Mouse (Mus musculus) stomach, embryonic 16.5 days (tissue): ENCODE results near the gene Cmtm7. TPM values are rescaled to one million over a fixed set of nuclear protein-coding genes. Genes with fewer than 3 reads are reported as not detected.

Experiments
- ATAC-seq: fragments of 200-750 bp; cut with Nextera tagmentation; 2 replicates; pipeline ENCODE4 v1.8.0; 2017; ENCODE audit warnings: moderate number of reproducible peaks, moderate TSS enrichment; ENCODE audit not compliant: insufficient read depth, low FRiP score
- H3K27ac ChIP-seq: fragments of 300-500 bp; sonication (generic); 2 replicates; pipeline ENCODE4 v1.5.1; 2014; ENCODE audit warnings: low read length
- H3K27me3 ChIP-seq: fragments of 300-500 bp; sonication (generic); 2 replicates; pipeline ENCODE4 v1.6.1; 2014; ENCODE audit warnings: low read length, control low read depth, mixed read lengths; ENCODE audit not compliant: control insufficient read depth, insufficient read depth
- H3K36me3 ChIP-seq: fragments of 300-500 bp; sonication (generic); 2 replicates; pipeline ENCODE4 v1.6.1; 2014; ENCODE audit warnings: low read length; ENCODE audit not compliant: control insufficient read depth, insufficient read depth
- H3K4me1 ChIP-seq: fragments of 300-500 bp; sonication (generic); 2 replicates; pipeline ENCODE4 v1.6.1; 2014; ENCODE audit warnings: low read length, control low read depth, mixed read lengths; ENCODE audit not compliant: control insufficient read depth, insufficient read depth
- H3K4me2 ChIP-seq: fragments of 300-500 bp; sonication (generic); 2 replicates; pipeline ENCODE4 v1.6.1; 2014; ENCODE audit warnings: low read depth, low read length, mixed read lengths
- H3K4me3 ChIP-seq: fragments of 300-500 bp; sonication (generic); replicated peaks from 2 replicates; pipeline ENCODE4 v1.5.1; 2014; ENCODE audit warnings: mild to moderate bottlenecking, low read length
- H3K9ac ChIP-seq: fragments of 300-500 bp; sonication (generic); 2 replicates; pipeline ENCODE4 v1.6.1; 2014; ENCODE audit warnings: low read length
- H3K9me3 ChIP-seq: fragments of 300-500 bp; sonication (generic); replicated peaks from 2 replicates; pipeline ENCODE4 v1.6.1; 2016; ENCODE audit warnings: low read length, control low read depth; ENCODE audit not compliant: control insufficient read depth
- WGBS: fragments of 180-500 bp; shearing (Covaris S2); extraction: QIAGEN DNeasy Blood & Tissue Kit; methylation state at CpG from one replicate; pipeline ENCODE4 v1.1.7; 2014; 5-methylcytosine and 5-hydroxymethylcytosine counted together
- polyA plus RNA-seq: library from polyadenylated mRNA; unstranded; fragments of >200 nt; fragmentation: Nextera tagmentation; extraction: Ambion mirVana; gene quantifications from 2 replicates; pipeline ENCODE4 v1.2.1, GENCODE M21; 2015

Gene Cmtm7
- polyA plus RNA-seq, result 87.2 and 95.6 TPM in 2 replicates

GRCm38 (mm10) chr9:114781526-114782212 is at the start of gene Cmtm7:
Gene Cmtm7 (minus strand): TSS chr9:114781856.
- Histone ChIP-seq H3K27ac (peak within 1 kb of the TSS; percentile 90), H3K4me2 (peak within 1 kb of the TSS; percentile 84), H3K9ac (peak within 1 kb of the TSS; percentile 87), H3K4me3 (peak within 1 kb of the TSS; percentile 70), H3K27me3 (no peaks in the 10 kb centered on the region), H3K4me1 (peaks cover 19% of the 10 kb centered on the region), H3K9me3 (no peaks in the 10 kb centered on the region), H3K36me3 (no peaks in the 10 kb centered on the region)
- peak; percentile 91 for ATAC-seq
- under 1% methylated on average over 54 of the region's 54 CpGs for WGBS

DNA sequence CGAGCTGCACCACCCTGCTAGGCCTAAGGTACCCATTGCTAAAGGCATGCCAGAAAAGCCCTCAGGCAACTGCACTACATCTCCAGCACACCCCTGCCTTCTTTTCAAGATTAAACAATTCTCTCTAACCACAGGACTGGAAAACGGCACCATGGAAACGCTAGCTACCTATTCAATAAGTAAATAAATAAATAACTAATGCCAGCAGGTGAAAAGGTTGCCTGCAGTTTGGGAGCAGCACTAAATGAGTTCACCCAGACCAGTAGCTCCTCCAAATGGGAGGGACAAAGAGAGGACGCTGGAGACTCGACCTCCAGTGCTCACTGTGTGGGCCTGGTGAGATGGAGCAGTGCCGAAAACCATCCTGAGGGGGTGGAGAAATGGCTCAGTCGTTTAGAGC is 48.7 kb upstream of the Cmtm7 start:
- 47% methylated on average over 7 of the region's 7 CpGs for WGBS
- H3K27me3 ChIP-seq, result no peaks in the 10 kb centered on the region

GRCm38 (mm10) chr9:114829669-114830068 is 48.0 kb upstream of the Cmtm7 start:
- WGBS, result 86% methylated on average over 8 of the region's 8 CpGs
- Histone ChIP-seq H3K27ac (no peak overlapping the region), H3K36me3 (no peaks in the 10 kb centered on the region), H3K27me3 (no peaks in the 10 kb centered on the region), H3K9ac (no peak overlapping the region), H3K4me2 (no peak overlapping the region), H3K4me1 (peaks cover 5% of the 10 kb centered on the region; the same call in 1 of the 2 replicates), H3K9me3 (no peaks in the 10 kb centered on the region), H3K4me3 (no peak overlapping the region)
- no peak for ATAC-seq

More for the DNA sequence above, 48.7 kb upstream of the Cmtm7 start:
- Histone ChIP-seq H3K4me2 (no peak overlapping the region), H3K27ac (no peak overlapping the region), H3K9ac (no peak overlapping the region), H3K36me3 (no peaks in the 10 kb centered on the region), H3K4me1 (peaks cover 5% of the 10 kb centered on the region; the same call in 1 of the 2 replicates), H3K9me3 (no peaks in the 10 kb centered on the region), H3K4me3 (no peak overlapping the region)
- no peak for ATAC-seq

DNA sequence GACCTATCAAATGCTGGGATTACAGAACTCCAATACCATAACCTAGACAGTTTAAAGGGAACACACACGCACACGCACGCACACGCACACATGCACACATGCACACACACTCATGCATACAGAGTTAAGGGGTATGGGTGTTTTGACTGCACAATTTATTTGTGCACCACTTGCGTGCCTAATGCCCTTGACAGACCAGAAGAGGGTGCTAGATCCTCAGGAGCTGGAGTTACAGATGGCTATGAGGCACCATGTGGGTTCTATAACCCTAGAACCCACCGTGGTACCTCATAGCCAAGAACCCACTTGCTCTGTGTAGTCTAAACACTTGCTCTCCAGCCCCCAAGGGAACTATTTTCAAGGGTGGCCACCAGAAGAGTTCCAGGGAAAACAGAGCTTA is 46.7 kb upstream of the Cmtm7 start:
- no peaks in the 10 kb centered on the region for H3K36me3 ChIP-seq
- H3K27me3 ChIP-seq, result no peaks in the 10 kb centered on the region
- H3K9me3 ChIP-seq, result no peaks in the 10 kb centered on the region
- no peak overlapping the region for H3K4me3 ChIP-seq
- peaks cover 5% of the 10 kb centered on the region; the same call in 1 of the 2 replicates for H3K4me1 ChIP-seq
- H3K27ac ChIP-seq, result no peak overlapping the region; the same call in 1 of the 2 replicates
- no peak overlapping the region for H3K4me2 ChIP-seq
- H3K9ac ChIP-seq, result no peak overlapping the region
- no peak for ATAC-seq
- WGBS, result 96% methylated on average over 6 of the region's 6 CpGs

- no peak overlapping the region for H3K4me3 ChIP-seq
- peaks cover 5% of the 10 kb centered on the region; the same call in 1 of the 2 replicates for H3K4me1 ChIP-seq
- no peak overlapping the region for H3K4me2 ChIP-seq
- no peaks in the 10 kb centered on the region for H3K9me3 ChIP-seq
- no peak overlapping the region for H3K9ac ChIP-seq
- no peak for ATAC-seq
- H3K36me3 ChIP-seq, result no peaks in the 10 kb centered on the region
- WGBS, result 49% methylated on average over 1 of the region's 1 CpGs
- no peak overlapping the region for H3K27ac ChIP-seq
- H3K27me3 ChIP-seq, result no peaks in the 10 kb centered on the region
Measured at GRCm38 (mm10) chr9:114827242-114827852, 45.7 kb upstream of the Cmtm7 start.

GRCm38 (mm10) chr9:114824166-114824565 is 42.5 kb upstream of the Cmtm7 start:
- no peaks in the 10 kb centered on the region for H3K27me3 ChIP-seq
- no peak overlapping the region for H3K9ac ChIP-seq
- ATAC-seq, result no peak
- H3K4me3 ChIP-seq, result no peak overlapping the region
- H3K4me2 ChIP-seq, result no peak overlapping the region
- no peaks in the 10 kb centered on the region for H3K4me1 ChIP-seq
- WGBS, result 85% methylated on average over 7 of the region's 7 CpGs
- no peaks in the 10 kb centered on the region for H3K9me3 ChIP-seq
- no peaks in the 10 kb centered on the region for H3K36me3 ChIP-seq
- no peak overlapping the region for H3K27ac ChIP-seq

GRCm38 (mm10) chr9:114821548-114822289 is 40.1 kb upstream of the Cmtm7 start:
- 77% methylated on average over 15 of the region's 15 CpGs for WGBS
- Histone ChIP-seq H3K4me3 (no peak overlapping the region), H3K4me2 (no peak overlapping the region), H3K4me1 (no peaks in the 10 kb centered on the region), H3K27me3 (no peaks in the 10 kb centered on the region), H3K27ac (no peak overlapping the region), H3K36me3 (no peaks in the 10 kb centered on the region), H3K9ac (no peak overlapping the region), H3K9me3 (no peaks in the 10 kb centered on the region)
- ATAC-seq, result no peak

DNA sequence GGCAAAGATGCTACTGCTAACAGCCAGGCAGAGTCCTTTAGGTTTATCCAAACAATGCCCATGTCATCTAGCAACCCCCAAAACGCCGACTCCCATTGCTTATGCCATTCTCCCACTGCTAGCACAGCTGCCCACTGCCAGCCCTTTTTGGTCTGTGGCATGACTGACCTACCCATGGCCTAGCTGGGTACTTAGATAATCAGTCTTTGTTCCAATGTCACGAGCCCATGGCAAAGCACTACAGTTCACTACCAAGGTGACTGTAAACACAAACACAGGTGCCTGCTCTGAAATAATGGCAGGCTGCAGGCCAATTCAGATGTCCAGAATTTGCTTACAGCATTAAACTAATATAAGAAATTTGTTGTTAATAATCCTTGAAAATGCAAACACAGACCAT is 37.3 kb upstream of the Cmtm7 start:
- Histone ChIP-seq H3K4me1 (no peaks in the 10 kb centered on the region), H3K36me3 (no peaks in the 10 kb centered on the region), H3K27ac (no peak overlapping the region), H3K4me2 (no peak overlapping the region), H3K9ac (no peak overlapping the region), H3K27me3 (no peaks in the 10 kb centered on the region), H3K4me3 (no peak overlapping the region), H3K9me3 (no peaks in the 10 kb centered on the region)
- no peak for ATAC-seq
- 63% methylated on average over 3 of the region's 3 CpGs for WGBS

- Histone ChIP-seq H3K27me3 (no peaks in the 10 kb centered on the region), H3K4me2 (no peak overlapping the region), H3K4me3 (no peak overlapping the region), H3K9ac (no peak overlapping the region), H3K9me3 (no peaks in the 10 kb centered on the region), H3K27ac (no peak overlapping the region), H3K36me3 (no peaks in the 10 kb centered on the region), H3K4me1 (no peaks in the 10 kb centered on the region)
- ATAC-seq, result no peak
- 67% methylated on average over 7 of the region's 7 CpGs for WGBS
Measured at GRCm38 (mm10) chr9:114817012-114817411, 35.4 kb upstream of the Cmtm7 start.
